Mouse (Mus musculus) olfactory bulb, adult 2 months (tissue): ENCODE measurements around the gene Sirt6. TPM values are rescaled to one million over a fixed set of nuclear protein-coding genes. Genes with fewer than 3 reads are reported as not detected.
A peak's percentile ranks its signal among the peaks of the same experiment; 100 is the strongest.

Experiments
- H3K27ac ChIP-seq: fragments of 200-500 bp; 2 replicates; pipeline ENCODE4 v1.5.1; 2012; ENCODE audit warnings: low read depth, low read length; ENCODE audit not compliant: insufficient read depth
- H3K4me1 ChIP-seq: fragments of 200-500 bp; 2 replicates; pipeline ENCODE4 v1.6.1; 2012; ENCODE audit warnings: low read length; ENCODE audit not compliant: control insufficient read depth, insufficient read depth
- H3K4me3 ChIP-seq: fragments of 200-500 bp; 2 replicates; pipeline ENCODE4 v1.5.1; 2012; ENCODE audit warnings: mild to moderate bottlenecking, low read depth, low read length, moderate library complexity; ENCODE audit not compliant: insufficient read depth
- CTCF ChIP-seq: fragments of 200-500 bp; IDR thresholded peaks from 2 replicates; pipeline ENCODE4 v1.5.1; 2012; ENCODE audit warnings: low read depth, mild to moderate bottlenecking, low read length, moderate library complexity; ENCODE audit not compliant: insufficient read depth
- POLR2A ChIP-seq: fragments of 200-500 bp; IDR thresholded peaks from 2 replicates; pipeline ENCODE4 v1.6.1; 2012; ENCODE audit warnings: mild to moderate bottlenecking, low read depth, low read length, moderate library complexity; ENCODE audit not compliant: insufficient read depth
- WGBS: fragments of 180-500 bp; shearing (Covaris S2); methylation state at CpG from one replicate; pipeline ENCODE4 v1.1.7; 2018; 5-methylcytosine and 5-hydroxymethylcytosine counted together
- polyA plus RNA-seq: library from polyadenylated mRNA; stranded (reverse); fragments of >200 nt; gene quantifications from 2 replicates; pipeline ENCODE4 v1.2.4, GENCODE M21; 2012; ENCODE audit warnings: low replicate concordance; ENCODE audit not compliant: missing spikeins, insufficient read depth, insufficient read length

Sirt6 gene
- polyA plus RNA-seq, 1 experiment = not detected

DNA sequence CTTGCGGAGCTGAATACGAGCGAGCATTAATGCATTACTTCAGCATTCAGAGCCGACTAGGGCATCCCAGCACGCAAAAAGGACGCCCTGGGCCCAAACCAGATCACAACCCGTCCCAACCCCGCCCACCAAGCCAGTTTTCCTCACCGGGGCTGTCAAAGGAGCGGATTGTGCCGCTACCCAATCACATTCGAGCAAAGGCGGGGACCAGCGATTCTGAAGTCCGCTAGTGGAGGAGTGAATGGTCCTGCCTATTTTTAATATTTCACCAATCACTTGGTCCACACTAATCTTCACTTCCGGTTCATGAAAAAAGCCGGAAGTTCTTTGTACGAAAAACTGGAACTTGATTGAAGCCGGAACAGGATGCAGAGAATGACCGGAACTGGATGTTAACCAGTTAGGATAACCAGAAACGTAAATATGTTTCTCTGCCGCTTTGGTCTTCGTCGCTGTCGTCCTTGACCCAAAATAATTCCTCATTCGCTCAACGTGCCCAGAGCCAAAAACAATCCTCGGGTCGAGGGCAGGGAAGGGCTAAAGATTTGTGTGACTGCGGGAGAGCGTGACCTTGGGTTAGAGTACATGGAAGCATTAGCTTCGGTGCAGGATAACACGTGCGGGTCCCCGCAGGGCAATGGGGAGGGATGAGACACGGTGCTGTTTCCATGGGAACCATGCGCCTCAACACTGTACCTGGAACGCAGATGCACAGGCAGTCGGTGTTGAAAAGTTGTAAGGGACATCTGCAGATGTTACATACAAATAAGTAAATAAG is 21.4 kb downstream of the Sirt6 start, which contains the start of gene BC025920:
Gene BC025920, plus strand, starts transcription at position 297 of the 778 bp plus-strand sequence.
- Histone ChIP-seq H3K4me3 (peak within 1 kb of the TSS; percentile 59), H3K4me1 (peaks cover 10% of the 10 kb centered on the region), H3K27ac (peak within 1 kb of the TSS; percentile 92)
- under 1% methylated on average over 39 of the region's 39 CpGs for WGBS
- TF ChIP-seq CTCF (no peak), POLR2A (peak; percentile 43; the same call in 1 of the 2 replicates)

DNA sequence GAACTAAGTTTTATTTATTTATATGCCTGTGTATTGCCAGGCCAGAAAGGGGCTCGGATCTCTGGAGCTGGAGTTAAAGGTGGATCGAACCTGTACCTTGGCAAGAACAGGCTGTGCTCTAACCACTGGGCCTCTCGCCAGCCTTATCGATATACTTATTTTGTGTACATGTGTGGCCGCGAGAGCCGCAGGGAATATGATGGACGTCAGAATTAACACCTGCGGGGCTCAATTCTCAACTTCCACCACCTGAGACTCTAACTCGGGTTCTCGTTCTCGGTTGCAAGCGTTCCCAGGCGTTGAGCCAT is 22.0 kb downstream of the Sirt6 start:
- WGBS = 2% methylated on average over 14 of the region's 14 CpGs
- Histone ChIP-seq H3K27ac (peak overlapping the region; percentile 92), H3K4me3 (peak overlapping the region; percentile 51), H3K4me1 (peaks cover 15% of the 10 kb centered on the region)
- no peak for TF ChIP-seq CTCF
- TF ChIP-seq POLR2A = no peak

DNA sequence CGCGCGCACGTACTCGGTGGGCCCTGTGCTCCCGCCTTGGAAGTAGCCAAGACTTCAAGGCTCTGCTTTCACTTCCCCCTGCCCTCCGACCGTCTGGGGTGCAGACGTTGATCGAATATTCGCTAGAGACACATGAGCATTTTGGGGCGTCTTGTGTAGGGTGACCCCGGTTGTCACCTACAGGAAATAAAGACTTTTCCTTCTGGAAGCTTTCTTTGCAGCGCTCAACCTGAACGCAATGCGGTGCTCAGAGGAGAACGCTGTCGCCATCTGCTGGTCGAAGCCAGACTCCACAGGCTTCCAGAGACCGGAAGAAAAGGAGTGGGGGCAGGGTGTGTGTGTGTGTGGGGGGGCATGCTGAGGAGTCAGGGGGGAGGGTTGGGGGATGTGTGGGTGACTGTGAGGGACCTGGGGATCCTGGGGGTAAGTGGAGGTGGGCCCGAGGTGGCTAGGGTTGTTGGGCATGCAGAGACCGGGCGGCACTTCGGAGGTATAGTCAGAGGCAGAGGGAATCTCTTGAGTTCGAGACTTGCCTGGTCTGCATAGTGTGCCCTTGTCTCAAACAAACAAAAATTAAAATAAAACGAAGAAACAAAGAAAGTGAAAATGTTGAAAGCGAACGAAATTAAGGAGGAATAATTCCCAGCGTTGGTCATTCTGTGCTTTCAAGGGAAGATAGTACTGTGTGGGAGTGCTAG is 22.5 kb downstream of the Sirt6 start:
- TF ChIP-seq POLR2A (no peak), CTCF (peak; percentile 83)
- Histone ChIP-seq H3K4me3 (no peak overlapping the region), H3K27ac (peak overlapping the region; percentile 92), H3K4me1 (peaks cover 17% of the 10 kb centered on the region)
- WGBS = 17% methylated on average over 29 of the region's 29 CpGs

DNA sequence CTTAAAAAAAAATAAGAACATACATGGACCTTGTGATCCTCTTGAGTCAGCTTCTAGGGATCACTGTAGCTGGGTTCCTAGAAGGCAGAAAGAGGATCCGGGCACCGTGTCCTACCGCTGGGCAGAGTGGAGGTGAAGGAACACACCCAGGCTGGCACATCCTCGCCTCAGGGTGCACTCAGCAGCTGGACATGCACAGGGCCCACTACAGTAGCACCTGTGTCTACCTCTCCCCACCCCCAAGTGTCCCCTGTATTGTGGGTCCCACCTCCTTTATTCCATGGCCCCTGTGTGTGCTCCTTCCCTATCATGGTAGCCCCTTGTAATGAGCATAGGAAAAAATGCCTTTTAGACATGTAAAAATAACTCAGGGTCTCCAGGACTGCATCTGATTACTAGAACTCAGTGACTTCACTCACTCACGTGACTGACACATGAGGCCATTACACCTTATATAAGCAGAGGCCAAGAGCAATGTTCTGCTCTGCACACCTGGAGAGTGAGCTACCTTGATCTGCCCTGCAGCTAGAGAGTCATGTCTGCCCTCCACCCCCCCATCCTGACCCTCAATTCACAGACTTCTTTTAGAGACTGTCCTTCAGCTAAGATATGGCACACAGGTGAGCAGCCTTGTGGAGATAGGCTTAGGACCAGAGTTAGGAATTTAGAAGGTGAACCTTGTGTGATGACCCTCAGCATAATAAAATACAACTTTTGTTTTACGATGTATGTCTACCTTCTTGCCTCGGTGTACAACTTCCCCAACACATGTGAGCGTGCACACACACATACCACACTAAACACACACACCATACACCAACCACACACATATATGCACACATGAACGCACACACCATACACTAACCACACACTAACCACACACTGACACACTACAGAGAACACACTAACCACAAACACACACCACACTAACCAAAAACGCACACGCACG is 23.3 kb downstream of the Sirt6 start:
- Histone ChIP-seq H3K4me3 (no peak overlapping the region), H3K4me1 (peaks cover 17% of the 10 kb centered on the region), H3K27ac (no peak overlapping the region)
- 82% methylated on average over 12 of the region's 12 CpGs for WGBS
- no peak for TF ChIP-seq POLR2A
- TF ChIP-seq CTCF = no peak

GRCm38 (mm10) chr10:81602741-81603151 is 24.9 kb downstream of the Sirt6 start:
- 28% methylated on average over 4 of the region's 4 CpGs for WGBS
- Histone ChIP-seq H3K27ac (no peak overlapping the region), H3K4me3 (no peak overlapping the region), H3K4me1 (peaks cover 19% of the 10 kb centered on the region)
- no peak for TF ChIP-seq CTCF
- no peak for TF ChIP-seq POLR2A

DNA sequence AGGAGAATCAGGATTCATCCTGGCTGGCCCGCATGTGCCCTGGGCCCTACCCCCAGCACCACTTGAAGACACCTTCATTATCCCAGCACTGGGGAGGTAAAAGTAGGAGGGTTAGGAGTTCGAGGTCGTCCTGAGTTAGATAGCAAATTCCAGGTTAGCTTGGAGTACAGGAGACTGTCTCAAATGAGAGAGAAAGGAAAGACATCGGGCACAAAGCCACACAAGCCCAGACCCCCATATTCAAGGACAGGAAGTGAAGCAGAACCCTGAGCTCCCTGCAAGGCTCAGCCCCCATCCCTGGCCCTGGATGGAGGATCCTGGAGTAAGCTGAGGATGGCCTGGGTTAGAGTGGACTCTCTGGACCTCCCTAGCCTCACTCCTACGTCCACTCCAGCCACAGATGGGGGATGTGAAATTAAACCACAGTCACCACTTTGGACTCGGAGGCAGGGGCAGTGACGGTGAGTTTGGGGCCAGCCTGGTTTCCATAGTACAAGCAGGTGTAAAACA is 26.1 kb downstream of the Sirt6 start:
- Histone ChIP-seq H3K4me1 (peaks cover 31% of the 10 kb centered on the region), H3K4me3 (0 out of 2 replicates have a peak overlapping the region, but pooled peaks have one; percentile 12), H3K27ac (no peak overlapping the region)
- WGBS = 46% methylated on average over 7 of the region's 7 CpGs
- no peak for TF ChIP-seq POLR2A
- no peak for TF ChIP-seq CTCF

DNA sequence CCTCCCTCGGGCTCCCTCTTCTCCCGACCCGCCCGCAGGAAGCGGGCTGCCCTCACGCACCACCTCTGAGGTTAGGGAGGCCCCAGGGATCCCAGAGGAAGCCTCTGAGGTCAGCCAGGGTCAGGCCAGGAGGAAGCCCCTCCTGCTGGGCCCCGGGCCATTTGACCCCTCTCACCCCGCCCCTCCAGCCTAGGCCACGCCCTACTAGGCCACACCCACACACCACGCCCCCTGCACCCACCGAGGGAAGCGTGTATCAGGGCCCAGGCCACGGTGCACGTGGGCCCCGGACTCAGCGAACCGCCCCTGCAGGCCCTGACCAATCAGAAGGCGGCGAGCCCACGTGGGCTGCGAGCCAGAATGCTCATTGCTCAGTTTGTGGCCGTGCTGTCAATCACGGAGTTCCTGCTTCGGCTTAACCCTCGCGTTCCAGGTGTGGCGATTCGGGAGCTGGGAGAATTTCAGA is 26.8 kb downstream of the Sirt6 start, which contains the start of gene Tle6:
Gene Tle6, minus strand, starts transcription at position 336 of the 466 bp plus-strand sequence.
- Histone ChIP-seq H3K4me1 (peaks cover 35% of the 10 kb centered on the region), H3K27ac (no peak within 1 kb of the TSS), H3K4me3 (peak within 1 kb of the TSS; percentile 12; the same call in 1 of the 2 replicates)
- TF ChIP-seq CTCF (no peak), POLR2A (no peak)
- WGBS = 4% methylated on average over 28 of the region's 28 CpGs

GRCm38 (mm10) chr10:81600096-81600495 is 27.5 kb downstream of the Sirt6 start:
- H3K4me3 ChIP-seq = no peak overlapping the region
- 72% methylated on average over 10 of the region's 10 CpGs for WGBS
- H3K4me1 ChIP-seq = peaks cover 37% of the 10 kb centered on the region
- no peak for TF ChIP-seq POLR2A
- no peak for TF ChIP-seq CTCF
- H3K27ac ChIP-seq = no peak overlapping the region
